Mouse (Mus musculus) granulocyte monocyte progenitor cell, adult 5-6 weeks (primary cell): Measurements from ENCODE around the gene Lrmp. TPM values are rescaled to one million over a fixed set of nuclear protein-coding genes. Genes with fewer than 3 reads are reported as not detected.
"Not testable (repeated sequence)": the region's sequence is repeated elsewhere in the genome, so short reads cannot be mapped to it uniquely, and the experiment has no call there.

Experiments
- ATAC-seq: replicated peaks from 2 replicates; pipeline ENCODE4 v1.8.0; 2016; ENCODE audit warnings: mild to moderate bottlenecking, moderate TSS enrichment, inconsistent platforms; ENCODE audit not compliant: poor library complexity, severe bottlenecking
- total RNA-seq, 2 experiments: library from RNA; stranded (forward) in 1 of 2; stranded (reverse) in 1 of 2; fragments of 200-712, 200-1000 nt in 1 of 2; fragments of >200 nt in 1 of 2; fragmentation: Nextera tagmentation in 1 of 2; gene quantifications; 2 replicates each; pipeline ENCODE4 v1.2.3; 2014 to 2017

Gene Lrmp
- total RNA-seq, 2 experiments from 2014 or later, result 64.7 to 121 TPM

DNA sequence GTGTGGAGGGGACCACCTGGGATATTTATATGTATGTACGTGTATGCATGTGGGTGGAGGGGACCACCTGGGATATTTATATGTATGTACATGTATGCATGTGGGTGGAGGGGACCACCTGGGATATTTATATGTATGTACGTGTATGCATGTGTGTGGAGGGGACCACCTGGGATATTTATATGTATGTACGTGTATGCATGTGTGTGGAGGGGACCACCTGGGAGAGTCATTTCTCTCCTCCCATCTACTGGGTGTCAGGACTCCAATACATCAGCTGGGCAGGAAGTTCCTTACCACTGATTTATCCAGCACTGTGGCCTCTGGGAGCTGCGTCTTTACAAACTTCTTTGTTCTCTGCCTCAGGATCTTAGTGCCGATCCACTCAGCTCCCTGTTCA is 17.5 kb downstream of the Lrmp start:
- not testable (repeated sequence) for ATAC-seq

DNA sequence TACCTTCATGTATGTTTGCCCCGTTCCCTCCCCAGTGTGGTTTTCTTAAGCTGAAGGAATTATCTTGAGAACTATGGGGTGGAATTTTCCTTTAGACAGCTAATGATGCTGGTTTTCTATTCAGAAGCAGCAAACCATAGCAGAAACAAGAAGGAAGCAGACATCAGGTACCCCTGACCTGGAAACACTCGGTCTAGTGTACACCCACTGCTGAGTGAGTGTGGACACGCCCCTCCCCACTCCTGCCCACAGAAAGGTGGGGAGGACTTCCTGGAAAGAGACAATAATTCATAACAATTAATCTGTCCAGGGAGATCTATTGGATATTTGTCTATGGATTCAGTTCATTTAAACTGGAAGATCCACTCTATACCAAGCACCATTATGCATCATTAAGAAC is 19.8 kb downstream of the Lrmp start:
- no peak for ATAC-seq

DNA sequence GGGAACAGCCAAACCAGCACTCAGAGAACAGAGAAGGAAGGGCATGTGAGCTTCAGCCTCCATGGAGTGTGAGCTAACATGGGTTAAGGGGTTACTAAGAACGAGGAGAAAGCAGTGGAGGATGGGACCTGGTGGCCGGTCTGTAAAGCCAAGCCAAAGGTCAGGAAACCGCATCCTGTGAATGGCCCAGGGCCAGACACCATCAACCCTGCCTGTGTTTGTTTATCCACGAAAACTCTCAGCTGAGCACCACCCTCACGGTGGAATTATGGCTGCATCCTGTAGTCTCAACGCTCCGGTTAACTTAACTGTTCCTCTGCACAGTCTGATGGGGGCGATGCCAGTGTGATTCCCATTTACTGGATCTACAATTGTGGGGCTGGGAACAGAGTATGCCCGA is 20.4 kb downstream of the Lrmp start:
- ATAC-seq, result no peak

DNA sequence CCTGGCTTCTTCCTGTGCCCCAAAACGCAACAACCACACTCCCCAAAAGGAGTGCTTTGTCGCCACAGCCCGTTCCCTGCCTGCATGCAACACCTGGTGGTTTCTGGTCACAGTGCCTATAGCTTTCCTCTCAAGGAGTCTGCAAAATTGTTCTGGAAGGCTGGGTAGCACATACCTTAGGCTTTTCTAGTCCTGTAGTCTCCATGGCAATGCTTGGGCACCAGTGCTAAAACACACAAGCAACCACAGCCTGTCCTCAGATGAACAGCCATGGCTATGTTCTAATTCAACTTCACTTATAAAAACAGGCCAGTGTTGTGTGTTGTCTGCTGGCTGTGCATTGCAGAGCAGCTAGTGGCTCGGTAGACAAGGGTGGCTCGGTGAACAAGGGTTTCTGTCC is 21.4 kb downstream of the Lrmp start:
- ATAC-seq, result no peak

DNA sequence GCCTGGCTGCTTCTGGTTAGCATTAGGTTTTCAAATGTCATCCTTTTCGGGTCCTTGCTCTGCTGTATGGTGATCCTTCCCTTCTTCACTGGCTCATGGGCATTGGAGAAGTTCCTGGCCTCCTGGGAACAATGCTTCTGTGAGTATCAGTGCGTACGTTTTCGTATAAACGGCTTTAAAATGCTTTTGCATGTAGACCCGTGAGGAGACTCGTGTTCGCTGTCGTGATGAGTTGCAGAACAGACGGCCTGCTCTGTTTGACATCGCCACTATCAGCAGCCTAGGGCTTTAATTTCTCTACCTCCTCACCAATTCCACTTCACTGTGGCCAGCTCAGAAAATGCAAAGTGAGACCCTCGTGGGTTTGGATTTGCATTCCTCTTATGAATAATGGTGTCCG is 23.8 kb downstream of the Lrmp start:
- ATAC-seq, result no peak

DNA sequence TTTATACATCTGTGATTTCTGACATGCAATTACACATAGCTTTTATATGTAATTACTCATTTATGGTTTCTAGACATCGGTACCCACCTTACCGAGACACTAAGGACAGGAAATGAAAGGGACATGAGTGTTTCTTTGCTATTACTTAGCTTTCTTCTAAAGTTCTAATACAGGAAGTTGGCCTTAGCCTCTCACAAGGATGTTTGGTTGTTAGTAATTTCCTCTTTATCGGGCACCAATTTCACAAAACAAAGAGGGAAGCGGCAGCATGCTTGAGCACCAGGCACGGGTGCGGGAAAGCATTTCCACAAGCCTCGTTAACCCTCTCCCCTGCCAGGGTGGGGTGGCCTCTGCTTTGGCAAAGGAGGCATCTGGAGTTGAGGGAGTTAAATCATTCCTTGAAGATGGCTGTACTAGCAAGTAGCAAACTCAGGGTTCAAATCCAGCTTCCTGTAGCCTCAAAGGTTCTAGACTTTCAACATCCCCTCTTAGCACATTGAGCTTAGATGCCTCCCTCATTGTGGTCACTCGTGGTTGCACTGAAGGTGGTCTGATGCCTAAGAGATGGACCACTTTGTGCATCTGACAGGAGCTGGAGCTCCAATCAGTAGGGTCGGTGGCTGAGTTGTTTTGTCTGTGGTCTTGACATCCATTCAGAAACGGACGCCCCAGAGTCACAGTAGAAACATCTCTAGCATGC is 24.5 kb downstream of the Lrmp start:
- peak; percentile 76 for ATAC-seq

DNA sequence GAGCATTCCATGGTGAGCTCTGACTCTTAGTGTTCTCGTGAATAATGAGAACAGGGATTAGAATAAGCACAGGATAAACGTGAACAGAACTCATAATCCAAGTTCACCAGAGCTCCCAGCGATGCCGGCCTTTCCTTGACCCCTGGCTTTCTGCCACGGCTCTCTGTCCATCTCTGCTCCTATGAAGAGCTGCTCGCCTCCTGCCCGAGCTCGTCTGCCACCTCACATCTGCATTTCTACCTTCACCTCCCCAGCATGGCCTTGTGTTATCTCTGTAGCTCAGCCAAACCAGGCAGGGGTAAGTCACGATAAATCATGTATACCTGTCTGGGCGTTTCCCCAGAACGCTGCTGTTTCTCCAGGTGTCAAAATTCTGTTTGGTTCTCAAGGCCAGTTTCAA is 25.3 kb downstream of the Lrmp start:
- no peak for ATAC-seq

DNA sequence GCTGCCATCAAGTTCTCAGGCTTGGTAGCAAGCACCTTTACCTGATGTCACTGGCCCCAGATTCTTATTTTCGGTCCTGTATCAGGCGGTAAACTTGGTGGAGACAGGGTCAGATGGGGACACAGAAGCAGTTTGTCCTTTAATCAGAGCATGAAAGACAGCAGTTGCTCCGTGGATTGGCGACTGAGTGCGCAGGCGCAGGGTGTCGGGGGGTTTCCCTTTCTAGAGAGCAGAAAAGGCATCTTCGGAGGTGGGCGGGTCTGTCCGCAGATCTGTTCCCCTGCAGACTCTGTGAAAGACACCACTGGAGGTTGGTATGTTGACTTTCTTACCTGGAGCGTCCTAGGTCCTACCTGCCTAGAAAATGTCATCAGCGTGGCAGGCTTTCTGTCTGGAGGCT is 26.4 kb downstream of the Lrmp start:
- ATAC-seq, result no peak

DNA sequence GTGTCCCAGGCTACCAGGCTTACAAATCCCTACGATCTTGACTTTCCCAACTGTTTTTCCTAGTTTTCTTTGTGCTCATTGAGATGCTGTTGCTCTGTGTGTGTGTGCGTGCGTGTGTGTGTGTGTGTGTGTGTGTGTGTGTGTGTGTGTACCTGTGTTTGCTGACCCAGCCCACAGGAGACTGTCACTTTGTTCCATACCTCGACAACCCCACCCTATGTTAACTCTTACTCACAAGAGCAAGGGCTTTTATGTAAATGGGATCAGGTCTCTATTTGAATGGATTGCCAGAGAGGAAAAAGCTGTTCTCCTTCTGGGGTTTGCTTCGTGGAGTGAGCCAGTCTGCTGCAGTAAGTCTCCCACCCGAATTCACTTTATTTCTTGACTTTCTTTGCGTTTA is 29.7 kb downstream of the Lrmp start:
- no peak for ATAC-seq

DNA sequence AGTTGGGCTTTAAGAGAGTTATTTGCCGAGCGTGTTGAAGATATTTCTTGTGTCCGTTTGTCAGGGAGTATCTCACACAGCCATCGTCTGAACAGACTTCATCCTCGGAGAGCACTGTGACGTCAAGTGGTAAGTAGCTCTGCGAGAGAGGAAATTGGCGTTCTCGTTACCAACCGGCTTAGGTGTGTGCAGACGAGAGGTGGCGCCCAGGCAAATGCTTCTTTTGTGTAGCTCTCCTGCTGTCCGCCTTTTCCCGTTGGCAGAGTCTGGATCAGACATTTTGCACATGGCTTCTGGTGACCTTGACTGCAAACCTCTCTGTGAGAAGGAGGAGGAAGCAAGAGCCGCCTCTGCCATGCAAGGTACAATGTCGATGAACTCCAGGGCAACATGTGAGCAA is 32.3 kb downstream of the Lrmp start:
- no peak for ATAC-seq

DNA sequence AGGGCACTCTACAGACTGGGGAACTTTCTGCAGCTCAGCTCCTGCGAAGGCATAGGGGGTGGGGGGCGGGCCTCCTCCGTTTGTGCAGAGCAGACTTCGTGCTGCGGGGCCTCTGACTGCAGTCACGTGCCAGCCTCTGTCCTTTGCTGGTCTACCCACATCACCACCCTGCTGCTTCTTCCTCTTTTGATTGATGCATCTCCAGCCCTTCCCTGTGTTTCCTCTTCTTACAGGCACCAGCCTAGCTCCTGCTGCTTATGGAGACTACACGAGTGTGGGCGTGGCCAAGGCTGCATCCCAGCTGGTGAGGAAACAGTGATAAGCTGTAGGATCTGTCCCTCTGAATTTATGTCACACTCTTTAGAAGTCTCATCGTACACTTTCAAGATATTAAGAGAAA is 33.6 kb downstream of the Lrmp start:
- ATAC-seq, result peak; percentile 99

DNA sequence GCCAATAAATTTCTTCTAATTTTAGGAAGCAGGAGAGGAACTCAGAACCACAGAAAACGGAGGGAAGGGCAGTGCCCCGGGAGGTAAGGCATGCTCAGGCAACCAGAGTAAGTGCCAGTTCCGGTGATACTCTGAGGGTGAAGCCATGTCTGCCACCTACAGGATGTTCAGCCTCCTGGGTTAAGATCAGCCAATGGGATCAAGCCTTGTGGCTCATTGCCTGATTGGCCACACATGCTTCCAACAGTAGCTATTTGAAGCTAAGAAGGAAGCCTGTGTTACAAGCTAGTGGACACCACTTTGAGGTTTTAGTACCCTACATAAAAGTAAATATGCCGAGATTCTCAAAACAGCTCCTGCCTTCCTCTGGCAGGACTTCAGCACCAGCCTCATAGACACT is 43.2 kb downstream of the Lrmp start:
- no peak for ATAC-seq

DNA sequence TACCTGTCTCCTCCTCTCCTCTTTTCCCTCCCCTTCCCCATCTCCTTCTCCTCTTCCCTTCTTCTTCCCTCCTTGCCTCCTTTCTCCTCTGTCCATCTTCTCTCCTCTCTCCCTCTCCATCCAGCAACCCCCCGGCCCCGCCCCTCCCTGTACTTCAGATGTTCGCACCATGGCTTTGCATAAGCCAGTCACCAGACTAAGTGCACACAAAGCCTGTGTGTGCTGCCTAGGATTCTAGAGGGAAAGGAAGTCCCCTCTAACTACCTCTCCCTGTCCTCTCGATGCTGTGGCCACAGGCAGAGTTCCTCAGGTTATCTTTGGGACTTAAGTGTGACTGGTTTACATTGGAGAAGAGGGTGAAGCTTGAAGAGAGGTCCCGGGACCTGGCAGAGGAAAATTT is 45.1 kb downstream of the Lrmp start:
- no peak for ATAC-seq

DNA sequence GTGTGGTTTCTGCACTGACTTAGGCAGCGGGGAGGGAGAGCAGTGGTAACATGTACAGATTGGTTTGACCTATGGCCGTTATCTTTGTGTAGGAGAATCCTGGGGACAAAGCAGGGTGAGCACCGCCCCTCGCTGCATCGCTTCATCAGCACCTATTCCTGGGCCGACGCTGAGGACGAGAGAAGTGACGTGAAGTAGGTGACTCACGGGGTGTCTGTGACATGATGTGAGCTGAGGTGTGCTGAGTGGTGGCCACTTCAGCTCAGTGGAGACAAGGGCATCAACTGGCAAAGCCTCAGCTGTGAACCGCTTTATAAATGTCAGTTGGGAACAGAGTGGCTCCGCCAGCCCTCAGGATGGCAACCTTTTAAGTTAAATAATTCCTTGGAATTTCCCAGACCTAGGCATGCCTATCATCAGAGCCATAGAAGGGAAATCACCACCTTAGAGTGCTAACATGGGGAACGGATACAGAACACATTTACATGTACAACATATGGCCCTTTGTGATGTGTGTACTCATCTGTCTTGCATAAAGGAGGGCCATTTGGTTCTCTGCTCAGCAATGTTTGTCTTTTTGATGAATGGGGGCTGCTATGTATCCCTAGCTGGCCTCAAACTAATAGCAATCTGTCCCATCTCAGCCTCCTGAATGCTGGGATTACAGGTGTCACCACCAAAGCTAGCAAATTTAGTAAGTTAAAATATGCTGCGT is 56.6 kb downstream of the Lrmp start:
- ATAC-seq, result no peak

DNA sequence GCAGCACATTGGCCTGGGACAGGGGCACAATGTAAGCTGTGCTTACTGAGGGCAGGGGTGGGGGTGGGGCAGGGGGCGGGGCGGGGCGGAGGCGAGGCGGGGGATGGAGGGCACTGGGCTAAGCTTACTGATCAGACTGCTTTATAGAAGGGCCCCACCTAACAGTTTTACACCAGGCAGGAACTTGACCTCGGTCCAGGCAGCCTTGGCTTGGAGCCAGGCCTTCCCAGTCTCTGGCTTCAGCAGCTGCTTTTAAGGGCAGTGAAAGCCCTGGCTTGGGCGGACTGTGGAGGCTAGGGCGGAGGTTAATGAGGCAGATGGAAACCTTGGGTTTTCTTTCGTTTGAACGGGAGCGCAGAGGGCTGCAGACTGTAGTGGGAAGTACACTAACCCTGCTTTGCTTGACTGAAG is 58.3 kb downstream of the Lrmp start:
- no peak for ATAC-seq

DNA sequence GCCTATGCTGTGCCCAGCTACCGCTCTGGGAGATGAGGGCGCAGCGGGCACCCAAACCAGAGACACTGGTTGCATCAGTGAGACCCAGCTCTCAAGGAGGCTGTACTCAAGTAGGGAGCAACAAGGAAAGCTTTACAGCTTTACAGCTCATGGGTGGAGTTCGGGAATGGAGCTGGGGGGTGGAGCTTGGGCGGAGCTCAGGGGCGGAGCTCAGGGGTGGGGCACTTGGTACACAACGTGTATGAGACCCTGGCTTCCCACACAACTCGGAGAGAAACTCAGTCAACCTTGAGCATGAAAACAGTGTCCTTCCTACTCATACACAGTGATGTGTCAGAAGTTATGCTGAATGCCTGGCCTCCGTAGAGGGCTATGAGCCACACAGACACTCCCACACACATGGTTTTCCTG is 60.1 kb downstream of the Lrmp start:
- no peak for ATAC-seq

DNA sequence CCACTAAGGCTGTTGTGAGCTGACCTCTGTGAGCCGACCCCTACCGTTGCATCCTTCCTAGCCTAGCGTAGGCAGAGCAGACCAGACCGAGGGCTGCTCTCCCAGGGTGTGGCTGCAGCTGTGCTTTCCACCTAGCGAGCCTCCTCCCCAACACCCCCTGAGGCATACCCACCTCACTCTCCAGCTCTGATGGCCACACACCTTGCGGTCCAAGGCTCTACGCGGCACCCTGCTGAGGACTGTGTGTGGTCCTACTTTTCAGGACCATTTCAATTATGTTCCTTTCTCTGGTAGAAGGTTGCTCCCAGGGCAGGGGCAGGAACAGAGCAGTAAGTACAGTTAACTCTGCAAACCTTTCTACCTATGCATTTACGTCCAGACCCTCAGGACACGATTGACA is 61.0 kb downstream of the Lrmp start:
- no peak for ATAC-seq

DNA sequence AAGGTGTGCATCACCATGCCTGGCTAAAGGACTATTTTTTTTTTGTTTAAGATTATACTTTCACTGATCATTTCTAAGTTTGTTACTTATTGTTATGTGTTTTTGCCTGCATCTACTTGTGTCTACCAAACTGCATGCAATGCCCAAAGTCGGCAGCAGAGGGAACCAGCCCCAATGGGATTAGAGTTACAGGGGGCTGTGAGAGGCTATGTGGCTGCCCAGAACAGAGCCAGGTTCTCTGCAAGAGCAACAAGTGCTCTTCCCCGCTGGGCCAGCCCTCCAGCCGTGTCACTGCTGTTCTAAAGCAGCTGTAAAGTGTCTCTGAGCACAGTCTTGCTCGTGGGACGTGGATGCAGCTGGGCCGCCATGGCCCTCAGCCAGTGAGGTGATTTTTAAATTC is 64.2 kb downstream of the Lrmp start:
- ATAC-seq, result peak; percentile 85

DNA sequence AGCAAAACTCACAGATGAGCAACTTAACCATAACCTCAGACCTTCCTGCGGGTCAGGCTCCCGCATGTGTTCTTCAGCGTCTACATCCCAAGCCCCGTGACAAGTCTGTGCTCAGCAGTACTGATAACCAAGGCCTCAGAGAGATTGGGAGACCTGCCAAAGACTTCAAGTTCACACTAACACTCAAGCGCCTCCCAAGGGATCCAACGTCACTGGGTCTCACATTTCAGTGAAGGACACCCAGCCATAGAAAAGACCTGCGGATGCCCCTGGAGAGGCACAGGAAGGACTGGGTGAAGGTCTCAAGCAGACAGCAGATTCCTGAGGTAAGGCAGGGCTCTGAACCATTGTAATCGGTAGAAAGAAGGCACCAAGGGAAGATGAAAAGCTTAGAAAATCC is 66.6 kb downstream of the Lrmp start:
- no peak for ATAC-seq

DNA sequence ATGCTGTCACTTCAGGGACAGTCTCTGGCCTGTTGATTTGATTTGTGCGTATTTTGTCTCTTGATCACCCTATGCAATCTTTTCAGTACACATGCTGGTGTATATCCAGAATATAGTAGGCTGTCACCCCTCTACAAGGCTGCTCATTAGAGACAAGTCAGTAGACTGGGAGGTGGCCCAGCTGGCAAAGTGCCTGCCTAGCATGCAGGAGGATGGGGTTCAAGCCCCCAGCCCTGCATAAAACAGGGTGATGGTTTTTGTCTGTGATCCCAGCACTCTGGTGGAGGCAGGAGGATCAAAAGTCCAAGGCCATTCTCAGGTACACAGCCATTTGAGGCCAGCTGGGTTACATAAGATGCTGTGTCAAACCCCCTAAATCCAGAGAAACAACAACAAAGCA is 70.6 kb downstream of the Lrmp start:
- no peak for ATAC-seq

DNA sequence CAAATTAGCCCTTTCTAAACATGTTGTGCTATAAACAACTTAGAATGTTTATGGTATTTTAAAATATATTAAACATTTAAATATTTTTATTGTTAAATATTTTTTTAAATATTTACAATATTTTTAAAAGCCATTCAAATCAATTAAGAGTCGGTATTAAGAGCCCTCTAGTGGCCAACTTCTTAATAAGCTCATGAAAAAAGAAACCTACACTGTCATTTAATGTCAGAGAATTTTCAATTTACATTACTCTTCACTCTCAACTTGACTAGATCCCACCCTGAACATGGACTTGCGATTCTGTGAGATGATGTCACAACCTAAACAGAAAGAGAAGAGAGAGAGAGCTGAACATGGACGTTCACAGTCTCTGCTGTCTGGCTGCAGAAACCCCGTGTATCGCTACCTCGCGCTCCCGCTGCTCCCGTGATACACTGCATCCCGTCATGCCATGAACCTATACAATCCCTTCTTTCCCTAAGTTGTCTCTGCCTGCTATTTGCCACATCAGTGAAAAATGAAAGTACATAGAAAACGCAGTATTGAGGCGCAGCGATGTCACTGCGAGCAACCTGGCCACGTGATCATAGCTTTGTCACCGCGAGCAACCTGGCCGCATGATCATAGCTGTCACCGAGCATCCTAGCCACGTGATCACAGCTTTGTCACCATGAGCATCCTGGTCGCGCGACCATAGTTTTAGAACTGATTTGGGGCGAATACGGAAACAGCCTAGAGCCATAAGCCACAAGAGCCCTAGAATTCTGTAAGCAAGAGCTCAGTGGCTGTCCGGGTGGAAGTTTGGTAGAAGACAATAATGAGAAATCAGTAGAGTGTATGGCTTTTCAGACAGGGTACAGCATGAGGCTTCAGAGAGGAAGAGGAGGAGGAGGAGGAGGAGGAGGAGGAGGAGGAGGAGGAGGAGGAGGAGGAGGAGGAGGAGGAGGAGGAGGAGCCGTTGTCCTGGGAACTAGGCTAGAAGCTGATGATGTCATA is 71.9 kb downstream of the Lrmp start:
- peak; percentile 65 for ATAC-seq
